In genomic region chr1:37872131-37873067, GRCm38 (mm10) we compare ENCODE assay signal across 8 mouse cellular contexts. TPM values are rescaled to one million over a fixed set of nuclear protein-coding genes. Genes with fewer than 3 reads are reported as not detected.
DNase-seq lines count a peak whose midpoint lies in the region; ATAC-seq and TF ChIP-seq lines count a peak whose summit lies in the region.

No protein-coding gene starts in this region.

- H3K4me1 ChIP-seq in bone marrow macrophage, adult 2 months (ENCODE audit: control insufficient read depth, insufficient read depth, low read length): peaks cover 8% of the 10 kb centered on the region; the same call in 1 of the 2 replicates
- H3K4me1 ChIP-seq in embryonic facial prominence, embryonic 15.5 days: peaks cover 10% of the 10 kb centered on the region
- peaks cover 4% of the 10 kb centered on the region; the same call in 1 of the 2 replicates for H3K4me1 ChIP-seq in limb, embryonic 14.5 days (ENCODE audit: control insufficient read depth, insufficient read depth, low read length)
- peaks cover 12% of the 10 kb centered on the region for H3K4me1 ChIP-seq in midbrain, embryonic 16.5 days (ENCODE audit: control insufficient read depth, insufficient read depth, low read length)

- no peak for TF ChIP-seq POLR2A in bone marrow macrophage, adult 2 months (IDR thresholded peaks at IDR 0.05; ENCODE audit: borderline replicate concordance, low read depth, low read length)
- no peak for TF ChIP-seq POLR2A in limb, embryonic 14.5 days (IDR thresholded peaks at IDR 0.05; ENCODE audit: borderline replicate concordance, extremely low read depth, insufficient read depth, insufficient read length)

- no peaks in the 10 kb centered on the region for H3K27me3 ChIP-seq in C2C12 (ENCODE audit: control insufficient read depth, insufficient read depth, insufficient read length)
- H3K27me3 ChIP-seq in embryonic facial prominence, embryonic 15.5 days: no peaks in the 10 kb centered on the region
- 0 out of 2 replicates have a peak, but pooled peaks cover 5% of the 10 kb centered on the region for H3K27me3 ChIP-seq in limb, embryonic 14.5 days (ENCODE audit: control insufficient read depth, insufficient read depth, low read length)
- peaks cover 6% of the 10 kb centered on the region; the same call in 1 of the 2 replicates for H3K27me3 ChIP-seq in midbrain, embryonic 16.5 days (ENCODE audit: control insufficient read depth, insufficient read depth, low read depth, low read length)

- peak overlapping the region; percentile 54 for H3K4me3 ChIP-seq in C2C12 (ENCODE audit: insufficient read depth, poor library complexity, severe bottlenecking)
- H3K4me3 ChIP-seq in bone marrow macrophage, adult 2 months (ENCODE audit: insufficient read depth, low read length): peak overlapping the region; percentile 68
- H3K4me3 ChIP-seq in embryonic facial prominence, embryonic 15.5 days (replicated peaks): peak overlapping the region; percentile 62
- H3K4me3 ChIP-seq in limb, embryonic 14.5 days (replicated peaks; ENCODE audit: low read length): peak overlapping the region; percentile 51
- peak overlapping the region; percentile 52 for H3K4me3 ChIP-seq in midbrain, embryonic 16.5 days (ENCODE audit: low read depth, low read length)

- H3K9ac ChIP-seq in embryonic facial prominence, embryonic 15.5 days: no peak overlapping the region; the same call in 1 of the 2 replicates
- H3K9ac ChIP-seq in limb, embryonic 14.5 days (ENCODE audit: low read depth, low read length, severe bottlenecking): peak overlapping the region; percentile 43
- peak overlapping the region; percentile 63 for H3K9ac ChIP-seq in midbrain, embryonic 16.5 days (ENCODE audit: low read depth, low read length)

- ATAC-seq in embryonic facial prominence, embryonic 15.5 days (ENCODE audit: insufficient number of reproducible peaks, low FRiP score, low TSS enrichment, low read depth): peak; percentile 90
- ATAC-seq in limb, embryonic 14.5 days (ENCODE audit: low FRiP score, low read depth): peak; percentile 94
- ATAC-seq in midbrain, embryonic 16.5 days: peak; percentile 94

- WGBS in embryonic facial prominence, embryonic 15.5 days: 5% methylated on average over 33 of the region's 33 CpGs
- WGBS in limb, embryonic 14.5 days: 7% methylated on average over 33 of the region's 33 CpGs
- 6% methylated on average over 33 of the region's 33 CpGs for WGBS in midbrain, embryonic 16.5 days

- H3ac ChIP-seq in C2C12 (ENCODE audit: control insufficient read depth, insufficient read length, low read depth): peak overlapping the region; percentile 69

- peak overlapping the region; percentile 31 for H3K27ac ChIP-seq in bone marrow macrophage, adult 2 months (ENCODE audit: insufficient read depth, low read depth, low read length)
- H3K27ac ChIP-seq in embryonic facial prominence, embryonic 15.5 days (replicated peaks): peak overlapping the region; percentile 76
- H3K27ac ChIP-seq in limb, embryonic 14.5 days (replicated peaks; ENCODE audit: low read depth, low read length): peak overlapping the region; percentile 71
- peak overlapping the region; percentile 75 for H3K27ac ChIP-seq in midbrain, embryonic 16.5 days (ENCODE audit: low read length)

- H3K36me3 ChIP-seq in C2C12 (ENCODE audit: control insufficient read depth, insufficient read depth): peaks cover 24% of the 10 kb centered on the region
- H3K36me3 ChIP-seq in embryonic facial prominence, embryonic 15.5 days: peaks cover 27% of the 10 kb centered on the region
- peaks cover 27% of the 10 kb centered on the region for H3K36me3 ChIP-seq in limb, embryonic 14.5 days (ENCODE audit: control insufficient read depth, insufficient read depth, low read length)
- H3K36me3 ChIP-seq in midbrain, embryonic 16.5 days (ENCODE audit: control insufficient read depth, insufficient read depth, low read length): peaks cover 12% of the 10 kb centered on the region

- peak; percentile 72 for DNase-seq in heart, adult 8-10 months (ENCODE audit: low spot score)
- DNase-seq in kidney, adult 9 months: peak; percentile 91
- peak; percentile 80 for DNase-seq in limb, embryonic 14.5 days (ENCODE audit: low spot score)
- peak; percentile 63 to 86 for DNase-seq in spleen, postnatal 10 days (ENCODE audit: low spot score in 2 of 2)

- peaks cover 6% of the 10 kb centered on the region for H3K79me3 ChIP-seq in C2C12 (ENCODE audit: low read depth)

- peak overlapping the region; percentile 72 for H3K4me2 ChIP-seq in embryonic facial prominence, embryonic 15.5 days (replicated peaks)
- peak overlapping the region; percentile 56 for H3K4me2 ChIP-seq in limb, embryonic 14.5 days (replicated peaks; ENCODE audit: low read depth, low read length, severe bottlenecking)
- peak overlapping the region; percentile 78 for H3K4me2 ChIP-seq in midbrain, embryonic 16.5 days (ENCODE audit: low read length)

- H3K9me3 ChIP-seq in embryonic facial prominence, embryonic 15.5 days (replicated peaks): no peaks in the 10 kb centered on the region
- H3K9me3 ChIP-seq in limb, embryonic 14.5 days (ENCODE audit: control insufficient read depth, low read length): no peaks in the 10 kb centered on the region
- H3K9me3 ChIP-seq in midbrain, embryonic 16.5 days (replicated peaks; ENCODE audit: control insufficient read depth, low read length, poor library complexity, severe bottlenecking): peaks cover 7% of the 10 kb centered on the region; the same call in 1 of the 2 replicates

- peaks cover 23% of the 10 kb centered on the region for H3K79me2 ChIP-seq in C2C12 (ENCODE audit: control insufficient read depth, insufficient read depth)

- no peak for TF ChIP-seq CTCF in C2C12 (IDR thresholded peaks at IDR 0.05; ENCODE audit: control insufficient read depth, insufficient read depth, insufficient read length)
- no peak for TF ChIP-seq CTCF in bone marrow macrophage, adult 2 months (IDR thresholded peaks at IDR 0.05; ENCODE audit: low read depth, low read length)

TF ChIP-seq in C2C12, 6 proteins besides CTCF, POLR2A, EP300 and RAD21:
- TF ChIP-seq FOSL1 (IDR thresholded peaks at IDR 0.05; ENCODE audit: insufficient read depth, low read length, poor library complexity, severe bottlenecking) (no peak), USF1 (IDR thresholded peaks at IDR 0.05; ENCODE audit: low read depth) (no peak), MYOD1 (IDR thresholded peaks at IDR 0.05; ENCODE audit: control insufficient read depth, insufficient read length, low read depth) (no peak), MYOG (IDR thresholded peaks at IDR 0.05; ENCODE audit: control insufficient read depth, extremely low read depth, insufficient read length) (no peak)
TF ChIP-seq in C2C12: peak in this region for 0.

RNA-seq across cellular contexts. Expression of gene Lipt1, which starts 0.9 kb away (rescaled TPM):
- 5.8 TPM for polyA plus RNA-seq in C2C12 (2012; fragmentation: generic; extraction: Trizol)
- polyA plus RNA-seq in bone marrow macrophage, adult 2 months (2012; ENCODE audit: insufficient read depth, insufficient read length, missing spikeins): 0.55 and 2.0 TPM in 2 replicates
- polyA plus RNA-seq in embryonic facial prominence, embryonic 15.5 days (2015; fragmentation: Nextera tagmentation; extraction: Ambion mirVana): 6.6 and 9.3 TPM in 2 replicates
- total RNA-seq in heart, adult 8-10 months (2022): 10 to 100 TPM; 12.8 to 16.5 (median 13.7) TPM
- 4.8 and 6.4 TPM in 2 replicates for polyA plus RNA-seq in limb, embryonic 14.5 days (2012; rRNA removed)
- polyA plus RNA-seq in limb, embryonic 14.5 days (2014; fragmentation: Nextera tagmentation; extraction: Ambion mirVana): 8.8 and 9.5 TPM in 2 replicates
- polyA plus RNA-seq in midbrain, embryonic 16.5 days (2015; fragmentation: Nextera tagmentation; extraction: Ambion mirVana): 8.6 and 8.8 TPM in 2 replicates

RNA-seq across cellular contexts. Expression of gene Tsga10, which starts 6.2 kb away (rescaled TPM):
- polyA plus RNA-seq in C2C12 (2012; fragmentation: generic; extraction: Trizol): 0.46 TPM
- polyA plus RNA-seq in bone marrow macrophage, adult 2 months (2012; ENCODE audit: insufficient read depth, insufficient read length, missing spikeins): 11.6 and 14.6 TPM in 2 replicates
- 8.3 and 8.9 TPM in 2 replicates for polyA plus RNA-seq in embryonic facial prominence, embryonic 15.5 days (2015; fragmentation: Nextera tagmentation; extraction: Ambion mirVana)
- 1 to 10 TPM; 3.7 to 4.3 (median 4.0) TPM for total RNA-seq in heart, adult 8-10 months (2022)
- polyA plus RNA-seq in limb, embryonic 14.5 days (2012; rRNA removed): 5.1 and 6.1 TPM in 2 replicates
- polyA plus RNA-seq in limb, embryonic 14.5 days (2014; fragmentation: Nextera tagmentation; extraction: Ambion mirVana): 4.9 and 5.2 TPM in 2 replicates
- 17.0 and 23.4 TPM in 2 replicates for polyA plus RNA-seq in midbrain, embryonic 16.5 days (2015; fragmentation: Nextera tagmentation; extraction: Ambion mirVana)

RNA-seq across cellular contexts. Expression of gene Mitd1, which starts 17.8 kb away (rescaled TPM):
- 6.6 TPM for polyA plus RNA-seq in C2C12 (2012; fragmentation: generic; extraction: Trizol)
- polyA plus RNA-seq in bone marrow macrophage, adult 2 months (2012; ENCODE audit: insufficient read depth, insufficient read length, missing spikeins): 29.7 and 33.5 TPM in 2 replicates
- 23.5 and 23.8 TPM in 2 replicates for polyA plus RNA-seq in embryonic facial prominence, embryonic 15.5 days (2015; fragmentation: Nextera tagmentation; extraction: Ambion mirVana)
- 1 to 10 TPM; 2.9 to 4.1 (median 3.5) TPM for total RNA-seq in heart, adult 8-10 months (2022)
- 22.1 and 30.5 TPM in 2 replicates for polyA plus RNA-seq in limb, embryonic 14.5 days (2012; rRNA removed)
- polyA plus RNA-seq in limb, embryonic 14.5 days (2014; fragmentation: Nextera tagmentation; extraction: Ambion mirVana): 26.8 and 27.6 TPM in 2 replicates
- polyA plus RNA-seq in midbrain, embryonic 16.5 days (2015; fragmentation: Nextera tagmentation; extraction: Ambion mirVana): 13.8 and 14.0 TPM in 2 replicates

RNA-seq across cellular contexts. Expression of gene Mrpl30, which starts 17.9 kb away (rescaled TPM):
- polyA plus RNA-seq in C2C12 (2012; fragmentation: generic; extraction: Trizol): 152 TPM
- 109 and 123 TPM in 2 replicates for polyA plus RNA-seq in bone marrow macrophage, adult 2 months (2012; ENCODE audit: insufficient read depth, insufficient read length, missing spikeins)
- 237 and 239 TPM in 2 replicates for polyA plus RNA-seq in embryonic facial prominence, embryonic 15.5 days (2015; fragmentation: Nextera tagmentation; extraction: Ambion mirVana)
- 100 to 1,000 TPM; 398 to 451 (median 428) TPM for total RNA-seq in heart, adult 8-10 months (2022)
- 85.0 and 124 TPM in 2 replicates for polyA plus RNA-seq in limb, embryonic 14.5 days (2012; rRNA removed)
- 270 and 275 TPM in 2 replicates for polyA plus RNA-seq in limb, embryonic 14.5 days (2014; fragmentation: Nextera tagmentation; extraction: Ambion mirVana)
- polyA plus RNA-seq in midbrain, embryonic 16.5 days (2015; fragmentation: Nextera tagmentation; extraction: Ambion mirVana): 229 and 231 TPM in 2 replicates

RNA-seq across cellular contexts. Expression of gene Lyg2, which starts 43.9 kb away (rescaled TPM):
- polyA plus RNA-seq in C2C12 (2012; fragmentation: generic; extraction: Trizol): not detected
- not detected in 2 replicates for polyA plus RNA-seq in bone marrow macrophage, adult 2 months (2012; ENCODE audit: insufficient read depth, insufficient read length, missing spikeins)
- 1.7 and 1.8 TPM in 2 replicates for polyA plus RNA-seq in embryonic facial prominence, embryonic 15.5 days (2015; fragmentation: Nextera tagmentation; extraction: Ambion mirVana)
- not detected for total RNA-seq in heart, adult 8-10 months (2022)
- polyA plus RNA-seq in limb, embryonic 14.5 days (2012; rRNA removed): not detected in 2 replicates
- not detected in 2 replicates for polyA plus RNA-seq in limb, embryonic 14.5 days (2014; fragmentation: Nextera tagmentation; extraction: Ambion mirVana)
- not detected in 2 replicates for polyA plus RNA-seq in midbrain, embryonic 16.5 days (2015; fragmentation: Nextera tagmentation; extraction: Ambion mirVana)

Comparison
In these comparisons a context has a peak if more than half of its experiments do, and no peak if none do; other contexts are left out.
1. Peak in every context shown above with its lines: DNase-seq, ATAC-seq, H3K4me3 ChIP-seq and H3K27ac ChIP-seq.